Mouse (Mus musculus) megakaryocyte, embryonic 14.5 days (primary cell): ENCODE measurements around the gene Tpk1. TPM values are rescaled to one million over a fixed set of nuclear protein-coding genes. Genes with fewer than 3 reads are reported as not detected.

Source experiments
- H3K27me3 ChIP-seq: replicated peaks from 2 replicates; pipeline ENCODE3; 2012; ENCODE audit warnings: inconsistent platforms
- H3K36me3 ChIP-seq: replicated peaks from 2 replicates; pipeline ENCODE3; 2012; ENCODE audit warnings: low read length, inconsistent platforms, mixed read lengths
- H3K4me1 ChIP-seq: 2 replicates; pipeline ENCODE4 v1.6.1; 2012; ENCODE audit warnings: inconsistent platforms
- H3K4me3 ChIP-seq: replicated peaks from 2 replicates; pipeline ENCODE3; 2012; ENCODE audit warnings: moderate library complexity, mild to moderate bottlenecking, inconsistent platforms
- H3K9me3 ChIP-seq: 2 replicates; pipeline ENCODE4 v1.6.1; 2012; ENCODE audit warnings: inconsistent platforms
- FLI1 ChIP-seq: IDR thresholded peaks from 2 replicates; pipeline ENCODE4 v1.6.1; 2012; ENCODE audit warnings: low read length, inconsistent platforms, mixed read lengths
- GATA1 ChIP-seq: IDR thresholded peaks from 3 replicates; pipeline ENCODE4 v1.6.1; 2012; ENCODE audit warnings: mixed read lengths, low read length, inconsistent platforms, borderline replicate concordance
- polyA plus RNA-seq: library from polyadenylated mRNA; stranded (reverse); fragments of >175 nt; gene quantifications from 2 replicates; pipeline ENCODE4 v1.2.3, GENCODE M21; 2012; ENCODE audit warnings: low replicate concordance; ENCODE audit not compliant: insufficient read depth

The Tpk1 gene
- polyA plus RNA-seq, 1 experiment, result not detected

DNA sequence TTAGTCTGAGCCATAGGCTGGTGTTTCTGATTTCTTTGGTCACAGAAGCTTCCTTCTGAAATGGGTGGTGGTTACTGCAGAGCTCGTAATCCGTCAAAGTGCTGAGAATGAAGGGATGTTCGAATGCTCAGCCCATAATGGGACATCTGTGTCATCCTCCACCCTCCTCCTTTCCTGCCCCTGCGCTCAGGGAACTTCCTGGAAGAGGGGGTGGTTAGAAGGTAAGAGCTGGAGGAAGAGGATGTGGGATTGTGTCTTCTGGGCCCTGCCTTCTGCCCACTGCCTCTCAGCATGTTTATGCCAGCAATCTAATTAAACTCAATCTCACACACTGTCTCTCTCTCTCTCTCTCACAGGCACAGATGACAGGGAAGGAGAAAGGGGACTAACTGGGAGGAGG lies 317.0 kb downstream of the Tpk1 start:
- no peak overlapping the region for H3K4me3 ChIP-seq
- H3K27me3 ChIP-seq, result no peaks in the 10 kb centered on the region
- H3K4me1 ChIP-seq, result peaks cover 23% of the 10 kb centered on the region
- H3K9me3 ChIP-seq, result no peaks in the 10 kb centered on the region
- TF ChIP-seq FLI1 (no peak), GATA1 (no peak)
- peaks cover 3% of the 10 kb centered on the region for H3K36me3 ChIP-seq

DNA sequence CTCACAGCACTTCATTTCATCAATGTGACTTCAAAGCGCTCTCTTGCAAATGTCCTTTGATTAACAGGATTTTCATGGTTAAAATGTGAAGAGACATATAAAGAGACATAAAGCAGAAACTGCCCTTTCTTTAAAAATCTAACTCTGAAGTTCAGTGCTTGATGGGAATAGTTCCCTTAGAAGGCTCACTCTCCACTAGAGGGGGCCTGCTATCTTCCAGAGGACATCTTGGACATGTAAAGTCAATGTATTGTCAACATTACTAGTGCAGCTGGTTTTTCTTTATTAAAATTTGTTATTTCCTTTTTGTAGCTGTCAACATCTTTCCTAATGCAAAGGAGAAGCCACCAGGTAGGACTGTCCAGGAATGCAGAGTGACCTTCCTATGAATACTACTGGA lies 318.4 kb downstream of the Tpk1 start:
- no peak for TF ChIP-seq GATA1
- TF ChIP-seq FLI1, result no peak
- Histone ChIP-seq H3K9me3 (no peaks in the 10 kb centered on the region), H3K4me1 (peaks cover 25% of the 10 kb centered on the region), H3K4me3 (no peak overlapping the region), H3K36me3 (peaks cover 3% of the 10 kb centered on the region), H3K27me3 (no peaks in the 10 kb centered on the region)

DNA sequence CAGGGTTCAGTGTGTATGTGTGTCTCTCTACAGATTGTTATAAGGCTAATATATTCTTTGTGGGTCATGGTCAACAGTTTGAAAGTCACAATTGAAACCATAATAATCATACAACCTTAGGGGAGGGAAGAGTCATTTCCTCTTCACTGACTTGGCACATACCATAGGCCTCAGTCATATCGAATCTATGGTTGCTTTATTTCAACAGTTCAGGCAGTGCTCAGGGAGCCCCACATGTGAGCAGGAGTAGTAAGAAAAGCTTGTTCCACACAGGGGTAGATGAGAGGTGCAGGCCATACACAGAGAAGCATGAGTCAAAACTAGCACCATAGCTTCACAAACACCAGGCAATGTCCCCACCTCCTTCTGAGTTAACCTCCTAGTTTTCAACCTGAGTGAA lies 323.1 kb downstream of the Tpk1 start:
- Histone ChIP-seq H3K4me3 (no peak overlapping the region), H3K36me3 (peaks cover 3% of the 10 kb centered on the region), H3K4me1 (peaks cover 19% of the 10 kb centered on the region), H3K9me3 (no peaks in the 10 kb centered on the region), H3K27me3 (no peaks in the 10 kb centered on the region)
- TF ChIP-seq GATA1 (no peak), FLI1 (no peak)

DNA sequence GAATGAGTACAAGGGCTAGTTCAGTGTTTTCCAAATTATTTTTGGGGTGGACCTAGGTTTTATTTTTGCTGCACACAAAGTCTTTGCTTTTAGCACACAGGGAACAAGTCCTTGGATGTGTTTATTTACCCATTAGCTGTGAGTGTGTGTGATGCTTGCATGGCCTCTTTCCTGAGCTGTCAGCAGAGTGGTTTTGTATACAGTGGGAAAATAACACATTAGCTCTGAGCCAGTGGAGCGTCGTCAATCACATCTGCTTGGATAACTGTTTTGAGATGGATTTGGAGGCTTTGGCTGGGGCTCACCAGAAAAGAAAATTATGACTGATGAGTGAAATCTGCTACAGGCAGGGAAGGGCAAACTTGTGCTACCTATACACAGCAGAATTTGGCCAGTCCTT lies 323.7 kb downstream of the Tpk1 start:
- Histone ChIP-seq H3K36me3 (peaks cover 3% of the 10 kb centered on the region), H3K27me3 (no peaks in the 10 kb centered on the region), H3K4me1 (peaks cover 19% of the 10 kb centered on the region), H3K9me3 (no peaks in the 10 kb centered on the region), H3K4me3 (no peak overlapping the region)
- TF ChIP-seq FLI1, result no peak
- no peak for TF ChIP-seq GATA1

DNA sequence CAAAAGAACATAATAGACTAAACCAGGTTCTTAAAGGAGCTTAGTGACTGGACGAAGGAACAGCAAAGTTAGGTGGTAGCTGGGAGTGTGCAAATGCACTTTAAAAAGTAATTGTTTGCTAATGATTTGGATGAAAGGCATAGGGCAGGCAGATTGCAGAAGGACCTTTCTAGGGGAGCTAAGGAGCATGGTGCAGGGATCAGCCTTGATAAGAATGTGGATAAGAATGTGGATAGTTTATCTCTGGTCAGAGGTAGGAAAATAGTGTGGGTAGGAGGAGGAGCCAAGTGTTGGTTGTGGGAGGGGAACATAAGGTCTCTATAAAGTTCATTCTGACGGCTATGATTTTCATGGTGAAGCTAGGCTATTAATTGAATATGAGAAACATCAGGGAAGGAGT lies 327.3 kb downstream of the Tpk1 start:
- no peak overlapping the region for H3K4me3 ChIP-seq
- no peaks in the 10 kb centered on the region for H3K27me3 ChIP-seq
- no peak for TF ChIP-seq GATA1
- no peak for TF ChIP-seq FLI1
- H3K4me1 ChIP-seq, result peaks cover 10% of the 10 kb centered on the region
- no peaks in the 10 kb centered on the region for H3K36me3 ChIP-seq
- no peaks in the 10 kb centered on the region for H3K9me3 ChIP-seq

DNA sequence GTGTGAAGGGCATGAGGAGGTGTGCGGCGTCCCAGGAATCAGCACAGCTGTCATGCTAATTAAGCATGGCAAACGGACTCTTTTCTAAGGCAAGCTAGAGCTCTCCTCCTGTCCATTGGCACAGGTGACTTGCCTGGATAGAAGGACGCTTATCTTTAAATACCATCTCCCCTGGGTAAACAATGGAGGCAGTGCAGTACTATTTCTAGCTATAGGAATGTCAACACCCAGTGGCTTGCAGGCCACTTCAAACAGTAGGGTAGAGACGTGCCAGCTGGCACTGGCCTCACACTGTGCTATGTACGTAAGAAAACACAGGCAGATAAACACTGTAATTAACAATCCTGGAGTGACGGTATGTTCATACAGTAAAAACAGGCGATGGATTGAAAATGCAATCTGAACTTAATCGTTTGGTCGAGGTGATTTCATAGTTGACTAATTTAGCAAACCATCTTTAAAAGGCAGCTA lies 328.6 kb downstream of the Tpk1 start:
- Histone ChIP-seq H3K4me3 (no peak overlapping the region), H3K27me3 (no peaks in the 10 kb centered on the region), H3K9me3 (no peaks in the 10 kb centered on the region), H3K4me1 (peaks cover 4% of the 10 kb centered on the region; the same call in 1 of the 2 replicates), H3K36me3 (no peaks in the 10 kb centered on the region)
- no peak for TF ChIP-seq GATA1
- TF ChIP-seq FLI1, result no peak

DNA sequence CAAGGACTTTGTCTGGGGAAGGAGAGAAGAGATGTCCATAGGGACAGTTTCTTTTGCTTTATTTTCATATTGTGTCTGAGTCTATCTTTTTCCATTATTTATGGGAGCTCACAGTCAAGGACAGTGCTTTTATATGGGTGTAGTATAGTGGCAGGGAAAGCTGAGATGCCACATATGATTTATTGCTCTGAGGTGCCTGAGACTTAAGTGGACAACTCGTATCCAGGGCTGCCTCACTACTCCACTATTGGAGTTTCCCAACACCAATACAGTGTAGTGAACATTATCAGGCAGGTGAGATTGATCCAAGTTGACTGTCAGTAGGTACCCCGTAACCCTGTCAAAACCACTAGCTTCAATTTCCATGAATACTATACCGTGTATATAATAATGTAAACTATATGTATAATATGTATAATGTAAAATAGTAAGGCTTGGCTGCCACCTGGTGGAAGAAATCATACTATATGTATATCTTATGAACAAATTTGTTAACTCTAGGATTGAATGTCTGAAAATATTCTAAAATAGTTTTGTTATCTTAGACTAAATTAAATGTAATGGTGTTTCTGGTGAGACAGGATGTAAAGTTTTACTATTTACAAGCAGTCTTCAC lies 330.4 kb downstream of the Tpk1 start:
- Histone ChIP-seq H3K4me1 (peaks cover 4% of the 10 kb centered on the region; the same call in 1 of the 2 replicates), H3K9me3 (no peaks in the 10 kb centered on the region), H3K27me3 (no peaks in the 10 kb centered on the region), H3K36me3 (no peaks in the 10 kb centered on the region), H3K4me3 (no peak overlapping the region)
- no peak for TF ChIP-seq GATA1
- no peak for TF ChIP-seq FLI1

DNA sequence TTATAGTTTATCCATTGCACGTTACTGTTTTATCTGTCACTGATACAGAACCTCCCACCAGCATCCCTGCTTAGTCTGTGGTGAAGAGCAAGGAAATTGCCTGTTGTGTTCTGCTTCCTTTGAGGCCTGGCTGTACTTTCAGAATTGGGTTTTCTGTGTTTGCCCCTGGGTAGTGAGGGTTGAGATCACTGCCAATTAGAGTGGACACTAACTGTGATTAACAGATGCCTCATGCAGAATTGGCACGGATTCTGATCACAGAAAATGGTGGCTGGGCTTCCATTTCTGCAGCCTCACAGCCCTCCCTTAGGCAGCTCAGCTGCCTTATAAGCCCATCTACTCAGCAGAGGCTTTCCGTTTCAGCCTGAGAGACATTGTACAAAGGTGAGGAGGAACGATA lies 332.6 kb downstream of the Tpk1 start:
- no peak for TF ChIP-seq GATA1
- no peak for TF ChIP-seq FLI1
- Histone ChIP-seq H3K9me3 (no peaks in the 10 kb centered on the region), H3K27me3 (no peaks in the 10 kb centered on the region), H3K4me1 (peaks cover 4% of the 10 kb centered on the region; the same call in 1 of the 2 replicates), H3K36me3 (no peaks in the 10 kb centered on the region), H3K4me3 (no peak overlapping the region)

DNA sequence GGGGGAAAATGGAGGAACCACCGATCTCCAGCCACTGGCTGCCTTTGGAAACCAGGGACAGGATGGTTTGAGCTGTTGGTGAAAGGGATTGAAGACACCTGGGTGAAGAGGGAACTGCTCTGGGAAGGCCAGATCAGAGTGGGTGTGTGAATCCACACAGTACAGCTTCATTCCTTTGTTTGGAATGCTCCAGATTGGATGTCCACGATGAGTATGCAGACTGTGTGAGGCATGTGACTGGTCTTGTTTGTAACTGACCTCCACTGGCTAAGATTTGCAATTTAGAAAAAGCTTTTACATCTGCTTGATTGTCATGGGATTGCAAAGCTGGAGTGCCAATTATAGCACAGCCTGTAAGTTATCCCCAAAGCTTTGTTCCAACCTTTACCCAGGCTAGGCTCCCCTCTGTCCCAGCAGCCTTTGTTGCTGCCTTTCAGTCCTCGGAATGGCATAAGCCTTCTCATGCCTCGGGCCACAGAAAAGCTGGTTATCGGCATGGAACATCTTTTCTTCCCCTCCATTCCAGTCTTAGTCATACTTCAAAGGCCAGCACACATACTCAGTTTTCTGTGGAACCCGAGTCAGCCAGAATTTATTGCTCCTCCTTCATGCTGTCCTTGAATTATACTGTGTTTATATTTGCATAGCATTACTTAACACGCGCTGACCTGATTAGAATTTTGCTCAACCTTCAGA lies 353.0 kb downstream of the Tpk1 start:
- no peaks in the 10 kb centered on the region for H3K36me3 ChIP-seq
- no peak overlapping the region for H3K4me3 ChIP-seq
- H3K9me3 ChIP-seq, result no peaks in the 10 kb centered on the region
- TF ChIP-seq FLI1, result no peak
- no peak for TF ChIP-seq GATA1
- H3K27me3 ChIP-seq, result no peaks in the 10 kb centered on the region
- peaks cover 11% of the 10 kb centered on the region for H3K4me1 ChIP-seq

DNA sequence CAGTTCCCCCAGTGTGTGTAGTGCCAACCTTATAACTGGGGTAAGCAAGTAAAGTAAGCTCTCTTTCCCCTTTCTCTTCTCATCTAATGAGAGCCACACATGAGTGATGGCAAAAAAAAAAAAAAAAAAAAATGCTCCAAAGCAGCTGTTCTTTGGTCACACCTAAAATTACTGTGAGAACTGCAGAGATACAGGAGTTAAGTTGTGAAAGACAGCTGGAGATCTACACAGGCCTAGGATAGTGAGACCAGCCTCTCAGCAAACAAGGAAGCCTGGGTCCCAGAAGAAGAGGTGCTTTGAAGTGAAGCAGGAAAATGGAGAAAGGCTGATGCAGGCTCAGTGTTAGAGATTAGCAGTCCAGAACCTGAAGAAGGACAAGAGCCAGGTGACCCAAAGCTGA lies 353.5 kb downstream of the Tpk1 start:
- H3K4me3 ChIP-seq, result no peak overlapping the region
- H3K27me3 ChIP-seq, result no peaks in the 10 kb centered on the region
- H3K9me3 ChIP-seq, result no peaks in the 10 kb centered on the region
- no peaks in the 10 kb centered on the region for H3K36me3 ChIP-seq
- peaks cover 11% of the 10 kb centered on the region for H3K4me1 ChIP-seq
- no peak for TF ChIP-seq GATA1
- no peak for TF ChIP-seq FLI1
